In the genomic region with DNA sequence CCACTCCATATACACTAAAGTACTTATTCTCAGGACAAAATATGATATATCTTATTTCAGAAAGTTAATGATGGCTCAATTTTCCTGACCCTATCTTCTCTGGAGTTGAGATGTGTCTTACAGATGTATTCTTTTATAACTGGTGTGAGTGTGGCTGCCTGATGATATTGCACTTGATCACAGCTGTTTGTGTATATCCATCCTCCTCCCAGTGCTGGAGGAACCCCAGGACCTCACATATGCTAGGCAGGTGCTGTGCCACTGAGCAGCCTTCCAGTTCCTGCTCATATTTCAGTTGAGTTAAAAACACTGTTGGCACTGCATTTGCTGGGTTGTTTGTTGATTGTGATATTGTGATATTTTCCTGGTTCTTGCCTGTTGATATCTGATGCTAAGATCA, we compare ENCODE assay signal across 31 mouse cellular contexts. TPM values are rescaled to one million over a fixed set of nuclear protein-coding genes. Genes with fewer than 3 reads are reported as not detected.
"Had no signal": no experiment of that assay in that cellular context is flagged by ENCODE, and none has a peak within 500 bp of the region (broad histone marks: within the 10 kb centered on the region; RNA-seq: fewer than 3 reads in every experiment).

No protein-coding gene starts in this region.

- H3K4me1 ChIP-seq: heart, embryonic 10.5 days; heart, embryonic 12.5 days; hindbrain, embryonic 10.5 days; hindbrain, embryonic 12.5 days; limb, embryonic 13.5 days; liver, embryonic 13.5 days had no signal

- H3K36me3 ChIP-seq: heart, embryonic 10.5 days; heart, embryonic 12.5 days; hindbrain, embryonic 10.5 days; hindbrain, embryonic 12.5 days; intestine, embryonic 15.5 days; limb, embryonic 13.5 days; liver, embryonic 13.5 days had no signal

- H3K9me3 ChIP-seq: heart, embryonic 10.5 days; heart, embryonic 12.5 days; hindbrain, embryonic 10.5 days; hindbrain, embryonic 12.5 days; intestine, embryonic 15.5 days; limb, embryonic 13.5 days; liver, embryonic 13.5 days had no signal

- H3K27me3 ChIP-seq: heart, embryonic 12.5 days; hindbrain, embryonic 12.5 days; intestine, embryonic 15.5 days; limb, embryonic 13.5 days; liver, embryonic 13.5 days had no signal

- H3K9ac ChIP-seq: heart, embryonic 12.5 days; hindbrain, embryonic 12.5 days; hindbrain, embryonic 14.5 days; intestine, embryonic 15.5 days; limb, embryonic 13.5 days; liver, embryonic 13.5 days had no signal

- H3K4me3 ChIP-seq: gastrocnemius, adult 2 months; heart, embryonic 10.5 days; heart, embryonic 12.5 days; hindbrain, embryonic 10.5 days; hindbrain, embryonic 12.5 days; intestine, embryonic 15.5 days; layer of hippocampus, adult 2 months; left cerebral cortex, adult 2 months; limb, embryonic 13.5 days; liver, embryonic 13.5 days had no signal

- H3K4me2 ChIP-seq: heart, embryonic 12.5 days; hindbrain, embryonic 12.5 days; hindbrain, embryonic 14.5 days; intestine, embryonic 15.5 days; limb, embryonic 13.5 days; liver, embryonic 11.5 days; liver, embryonic 13.5 days had no signal

- DNase-seq: gastrocnemius, adult 2 months; gastrocnemius, postnatal 10 days; gastrocnemius, postnatal 25 days; heart, adult 18-20 months; heart, postnatal 10 days; heart, postnatal 4 days; kidney, adult 18-20 months; kidney, adult 8-10 months; kidney, postnatal 10 days; kidney, postnatal 25 days; kidney, postnatal 4 days; liver; liver, embryonic 13.5 days had no signal

- H3K27ac ChIP-seq: gastrocnemius, adult 2 months; heart, embryonic 10.5 days; hindbrain, embryonic 10.5 days; hindbrain, embryonic 12.5 days; hindbrain, embryonic 14.5 days; intestine, embryonic 15.5 days; layer of hippocampus, adult 2 months; left cerebral cortex, adult 2 months; limb, embryonic 13.5 days; liver, embryonic 13.5 days had no signal

- ATAC-seq: hindbrain, embryonic 16.5 days; inflammation-experienced regulatory T-cells, adult 6 months; intestine, embryonic 15.5 days; intestine, postnatal 0 days had no signal

RNA-seq across cellular contexts. Expression of gene Txndc8, which starts 38.6 kb away (rescaled TPM):
- polyA plus RNA-seq: heart, embryonic 10.5 days; heart, embryonic 12.5 days; heart, embryonic 14.5 days; heart, embryonic 16.5 days; hindbrain, embryonic 10.5 days; hindbrain, embryonic 12.5 days; hindbrain, embryonic 14.5 days; hindbrain, embryonic 16.5 days; inflammation-experienced regulatory T-cells, adult 6 months; intestine, embryonic 15.5 days; intestine, postnatal 0 days; kidney, embryonic 14.5 days; kidney, embryonic 16.5 days; limb, embryonic 11.5 days; limb, embryonic 13.5 days; liver, embryonic 11.5 days; liver, embryonic 13.5 days had no signal
